Mouse (Mus musculus): Measurements from ENCODE around the gene Nid1.
A peak's percentile ranks its signal among the peaks of the same experiment; 100 is the strongest.

Gene Nid1

GRCm38 (mm10) chr13:13489861-13490260 is 52.5 kb downstream of the Nid1 start:
- no peak for DNase-seq (ENCODE audit: low read depth, low spot score)

GRCm38 (mm10) chr13:13492151-13492550 is 54.8 kb downstream of the Nid1 start:
- no peak for DNase-seq (ENCODE audit: low read depth, low spot score)

- no peak for DNase-seq (ENCODE audit: low read depth, low spot score)
Observed at GRCm38 (mm10) chr13:13493517-13493916, 56.2 kb downstream of the Nid1 start.

- DNase-seq (ENCODE audit: low read depth, low spot score), result no peak
Observed at GRCm38 (mm10) chr13:13498022-13498421, 60.7 kb downstream of the Nid1 start.

GRCm38 (mm10) chr13:13502406-13502805 is 65.1 kb downstream of the Nid1 start:
- DNase-seq (ENCODE audit: low read depth, low spot score), result no peak

- DNase-seq (ENCODE audit: low read depth, low spot score), result no peak
Observed at GRCm38 (mm10) chr13:13503695-13504386, 66.5 kb downstream of the Nid1 start.

GRCm38 (mm10) chr13:13505063-13505462 is 67.7 kb downstream of the Nid1 start:
- no peak for DNase-seq (ENCODE audit: low read depth, low spot score)

- no peak for DNase-seq (ENCODE audit: low read depth, low spot score)
Observed at GRCm38 (mm10) chr13:13506556-13506955, 69.2 kb downstream of the Nid1 start.

DNA sequence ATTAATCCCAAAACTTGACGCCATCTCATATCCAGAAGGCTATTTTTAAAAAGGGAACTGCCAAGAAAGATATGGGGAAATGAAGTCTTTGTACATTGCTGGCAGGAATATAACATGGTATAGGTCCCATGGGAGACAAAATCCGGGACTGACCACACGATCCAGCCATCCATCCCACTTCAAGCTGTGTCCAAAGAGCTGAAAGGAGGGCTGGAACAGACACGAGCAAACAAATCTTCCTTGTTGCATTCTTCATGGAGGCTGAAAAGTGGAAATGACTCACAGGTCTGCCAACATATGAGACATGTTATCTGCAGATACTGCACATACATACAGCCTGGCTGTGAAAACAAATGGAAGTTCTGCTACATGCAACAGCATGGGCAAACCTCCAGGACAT is 77.5 kb downstream of the Nid1 start:
- DNase-seq (ENCODE audit: low read depth, low spot score), result no peak

GRCm38 (mm10) chr13:13516376-13517225 is 79.2 kb downstream of the Nid1 start:
- DNase-seq (ENCODE audit: low read depth, low spot score), result peak; percentile 54

DNA sequence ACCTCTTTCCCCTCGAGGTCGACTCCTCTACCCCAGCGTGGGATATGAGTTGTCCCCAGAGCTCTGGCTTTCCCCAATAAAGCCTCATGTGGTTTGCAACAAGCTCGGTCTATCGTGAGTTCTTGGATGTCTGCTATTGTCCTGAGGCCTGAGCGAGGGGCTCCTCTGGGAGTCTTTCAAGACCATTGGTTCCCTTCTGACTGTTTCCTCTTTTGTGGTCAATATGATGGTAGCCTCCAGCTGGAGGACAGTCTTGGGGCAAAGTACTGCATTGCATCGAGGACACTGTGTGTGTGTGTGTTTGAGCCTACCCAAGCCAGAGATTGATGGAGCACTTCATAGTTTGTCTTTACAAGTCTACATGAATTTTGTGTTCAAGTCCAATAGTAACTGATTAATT is 80.8 kb downstream of the Nid1 start:
- DNase-seq (ENCODE audit: low read depth, low spot score), result no peak

DNA sequence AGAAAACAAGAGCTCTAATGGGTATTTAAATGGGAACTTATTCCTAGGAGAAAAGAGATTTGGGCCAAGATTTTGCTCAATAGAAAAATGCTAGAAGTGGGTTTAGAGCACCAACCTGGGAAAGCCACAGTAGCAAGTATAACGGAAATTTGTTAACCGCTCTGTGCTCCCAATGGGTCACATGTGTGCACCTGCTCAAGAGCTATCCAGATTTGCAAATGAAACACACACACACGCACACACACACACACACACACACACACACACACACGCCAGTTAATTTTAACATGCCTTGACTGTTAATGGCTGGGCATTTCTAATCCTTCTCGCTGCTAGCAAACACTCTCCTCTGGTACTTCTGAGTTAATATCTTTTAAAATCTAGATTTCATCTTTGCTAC is 83.1 kb downstream of the Nid1 start:
- no peak for DNase-seq (ENCODE audit: low read depth, low spot score)

- DNase-seq (ENCODE audit: low read depth, low spot score), result no peak
Observed at GRCm38 (mm10) chr13:13523625-13524584, 86.6 kb downstream of the Nid1 start.

GRCm38 (mm10) chr13:13525205-13525604 is 87.9 kb downstream of the Nid1 start:
- DNase-seq (ENCODE audit: low read depth, low spot score), result no peak

DNA sequence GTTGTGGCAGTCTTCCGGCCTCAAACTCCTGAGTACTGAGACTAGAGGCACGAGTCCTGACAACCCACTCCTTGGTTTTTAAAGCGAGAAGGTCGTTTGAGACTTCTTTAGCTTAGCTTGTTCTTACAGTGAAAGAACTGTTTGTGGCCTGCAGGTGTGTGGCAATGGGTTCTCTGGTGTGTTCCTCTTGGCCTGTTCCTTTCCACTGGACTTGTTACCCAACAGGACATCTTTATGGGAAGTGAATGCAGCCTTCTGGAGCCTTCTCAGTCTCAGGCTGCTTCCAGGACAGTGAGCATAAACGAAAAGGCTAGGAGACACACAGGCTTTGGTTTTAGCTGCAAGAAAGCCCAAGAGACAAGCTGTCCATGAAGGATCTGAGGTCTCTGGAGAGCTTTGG is 88.5 kb downstream of the Nid1 start:
- DNase-seq (ENCODE audit: low read depth, low spot score), result no peak

DNA sequence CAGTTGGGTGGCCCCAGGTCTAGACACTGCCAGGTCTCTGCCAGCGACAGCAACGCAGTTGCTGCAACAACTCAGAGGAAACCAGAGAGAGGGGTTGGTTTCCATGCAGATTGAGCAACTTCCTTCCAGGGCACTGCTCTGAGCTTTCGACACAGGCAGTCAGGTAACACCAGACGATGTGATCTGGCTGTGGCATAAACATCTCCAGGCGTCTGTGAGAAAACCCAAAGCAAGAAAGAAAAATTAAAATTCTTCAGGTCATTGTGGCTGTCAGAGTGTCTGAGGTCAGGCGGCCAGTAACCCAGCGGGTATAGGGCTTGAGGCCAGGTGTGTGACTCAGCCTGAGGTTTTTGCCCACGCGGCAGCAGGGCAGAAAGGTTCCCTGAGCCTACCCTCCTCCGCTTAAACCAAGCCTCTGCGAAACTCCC is 91.8 kb downstream of the Nid1 start:
- no peak for DNase-seq (ENCODE audit: low read depth, low spot score)

DNA sequence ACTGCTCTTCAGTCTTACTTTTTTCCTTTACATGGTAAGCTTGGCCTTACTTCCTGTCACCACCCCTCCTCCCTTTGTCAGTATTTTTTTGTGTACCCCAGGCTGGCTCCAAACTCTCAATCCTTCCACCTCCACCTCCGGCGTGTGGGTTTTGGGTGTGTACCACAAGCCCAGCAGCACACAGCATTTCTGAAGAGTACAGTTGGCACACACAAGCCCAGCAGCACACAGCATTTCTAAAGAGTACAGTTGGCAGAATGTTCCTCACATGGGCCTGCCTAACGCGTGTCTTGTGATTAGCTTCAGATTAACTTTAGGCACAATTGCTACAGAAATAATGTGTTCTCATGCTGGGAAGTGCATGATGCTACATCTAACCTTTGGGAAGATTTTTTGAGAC is 93.6 kb downstream of the Nid1 start:
- no peak for DNase-seq (ENCODE audit: low read depth, low spot score)

- DNase-seq (ENCODE audit: low read depth, low spot score), result no peak
Observed at GRCm38 (mm10) chr13:13531923-13532322, 94.6 kb downstream of the Nid1 start.

DNA sequence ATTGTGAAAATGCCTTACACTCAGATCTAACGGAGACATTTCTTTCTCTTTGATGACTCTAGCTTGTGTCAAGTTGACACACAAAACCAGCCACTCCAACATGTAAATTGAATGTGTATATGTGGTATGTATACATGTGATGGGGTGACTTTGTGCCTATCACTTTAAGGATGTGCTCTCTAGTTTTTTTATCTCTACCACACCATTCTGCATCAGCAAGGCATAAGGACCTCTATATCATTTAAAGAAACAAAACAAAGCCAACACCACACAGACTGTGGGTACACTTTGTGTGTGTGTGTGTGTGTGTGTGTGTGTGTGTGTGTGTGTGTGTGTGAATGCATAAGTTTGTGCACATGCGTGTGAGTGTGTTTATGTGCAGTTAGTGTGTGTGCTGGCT is 99.2 kb downstream of the Nid1 start:
- no peak for DNase-seq (ENCODE audit: low read depth, low spot score)

DNA sequence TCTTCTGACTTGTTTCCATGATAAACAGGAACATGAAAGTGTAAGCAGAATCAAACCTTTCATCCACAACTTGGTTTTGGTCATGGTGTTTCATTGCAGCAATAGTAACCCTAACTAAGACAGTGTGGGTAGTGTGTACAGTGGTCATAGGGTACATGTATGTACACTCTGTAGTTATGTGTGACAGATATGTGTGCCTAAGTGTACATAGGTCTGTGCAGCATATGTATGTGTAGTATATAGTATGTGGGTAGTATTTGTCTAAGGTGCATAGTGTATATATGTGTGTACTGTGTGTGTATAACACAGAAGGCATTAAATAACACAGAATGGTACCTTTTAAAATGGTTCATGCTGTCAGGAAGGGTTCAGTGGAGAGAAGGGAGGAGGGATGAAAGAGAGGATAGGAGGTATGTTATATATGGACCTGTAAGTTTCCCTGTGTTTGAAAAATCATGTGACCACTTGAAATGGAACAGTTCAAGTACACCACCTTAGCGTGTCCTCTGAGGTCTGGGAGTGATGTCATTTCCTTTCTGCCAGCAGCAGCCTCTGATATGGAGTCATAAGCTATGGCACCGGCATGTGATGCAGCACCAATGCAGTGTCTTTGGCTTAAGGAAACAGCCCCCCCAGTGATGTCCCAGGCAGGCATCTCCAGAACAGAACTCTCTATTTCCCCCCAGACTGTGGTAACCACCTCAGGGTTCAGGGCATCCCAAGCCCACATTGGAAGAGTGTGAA is 100.1 kb downstream of the Nid1 start:
- DNase-seq (ENCODE audit: low read depth, low spot score), result no peak

Measured in retina, adult 2 months (tissue).